Comparison of ENCODE assay signal across 18 mouse cellular contexts in genomic region chr17:83920894-83921293, GRCm38 (mm10).
"Had no signal": no experiment of that assay in that cellular context is flagged by ENCODE, and none has a peak within 500 bp of the region (broad histone marks: within the 10 kb centered on the region; RNA-seq: fewer than 3 reads in every experiment).

No protein-coding gene starts in this region.

- H3K27me3 ChIP-seq: liver, embryonic 13.5 days; lung, embryonic 15.5 days; megakaryocyte, embryonic 14.5 days; neural tube, embryonic 15.5 days had no signal

- DNase-seq: kidney, postnatal 10 days; kidney, postnatal 4 days; liver; liver, embryonic 13.5 days; liver, postnatal 0 days; lung, postnatal 14 days; right cerebral cortex, adult 18-20 months; right cerebral cortex, postnatal 25 days; thymus, postnatal 36 days had no signal

- H3K4me2 ChIP-seq: liver, embryonic 13.5 days; lung, embryonic 15.5 days; midbrain, embryonic 12.5 days; neural tube, embryonic 15.5 days had no signal

- H3K36me3 ChIP-seq: liver, embryonic 13.5 days; lung, embryonic 15.5 days; midbrain, embryonic 12.5 days; neural tube, embryonic 15.5 days had no signal

- H3K9me3 ChIP-seq: liver, embryonic 13.5 days; lung, embryonic 15.5 days; megakaryocyte, embryonic 14.5 days; midbrain, embryonic 12.5 days; neural tube, embryonic 15.5 days had no signal

- H3K4me3 ChIP-seq: layer of hippocampus, adult 2 months; left cerebral cortex, adult 2 months; liver, embryonic 13.5 days; lung, embryonic 15.5 days; megakaryocyte, embryonic 14.5 days; midbrain, embryonic 12.5 days; myocyte; neural tube, embryonic 15.5 days had no signal

- H3K27ac ChIP-seq: layer of hippocampus, adult 2 months; left cerebral cortex, adult 2 months; liver, embryonic 13.5 days; lung, embryonic 15.5 days; macrophage; midbrain, embryonic 12.5 days; neural tube, embryonic 15.5 days had no signal

- H3K9ac ChIP-seq: liver, embryonic 13.5 days; liver, postnatal 0 days; lung, embryonic 15.5 days; midbrain, embryonic 12.5 days; neural tube, embryonic 15.5 days had no signal

- H3K4me1 ChIP-seq: midbrain, embryonic 12.5 days; neural tube, embryonic 15.5 days had no signal

- ATAC-seq: intestine, postnatal 0 days; liver, postnatal 0 days had no signal
